Mouse (Mus musculus): ENCODE measurements at regions not wholly inside any gene's neighbourhood (a gene's known extent, or its start where the extent isn't known, plus 50 kb on each side); places are given as distances from the start of the nearest gene placed in this dataset.

DNA sequence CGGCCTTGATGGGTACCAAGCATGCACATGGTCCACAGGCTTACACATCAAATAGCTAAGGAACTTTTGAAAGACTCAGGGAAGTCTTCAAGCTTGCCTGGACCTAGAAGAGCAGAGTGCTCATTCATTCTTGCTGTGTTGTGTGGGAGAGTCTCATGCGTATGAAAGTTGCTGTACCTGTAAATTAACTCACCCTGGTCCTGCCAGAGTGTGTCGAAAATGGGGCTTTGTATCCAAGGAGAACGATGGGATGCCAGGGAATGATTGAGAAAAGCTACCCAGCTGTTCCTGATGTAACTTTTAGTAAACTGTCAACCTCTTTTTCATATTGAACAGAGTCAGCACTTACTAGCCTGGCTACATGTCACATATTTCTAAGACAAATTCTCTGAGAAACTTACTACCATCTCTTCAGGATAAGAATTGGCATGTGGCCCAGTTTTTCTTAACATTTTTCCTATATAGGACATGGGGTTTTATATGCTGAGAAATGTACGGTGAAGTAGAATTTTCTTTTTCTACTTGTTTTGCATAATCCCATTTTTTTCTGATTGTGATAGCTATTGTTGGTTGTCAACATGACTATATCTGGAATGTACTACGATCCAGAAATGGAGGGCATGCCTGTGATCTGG lies 95.0 kb upstream of the Rreb1 start:
- no peak for ATAC-seq (ENCODE audit: low FRiP score, low read depth)
- WGBS = 85% methylated on average over 6 of the region's 6 CpGs
- no peaks in the 10 kb centered on the region for H3K9me3 ChIP-seq
- no peak overlapping the region for H3K4me3 ChIP-seq
- H3K4me2 ChIP-seq (replicated peaks) = no peak overlapping the region
- H3K4me1 ChIP-seq = no peaks in the 10 kb centered on the region
- H3K36me3 ChIP-seq = no peaks in the 10 kb centered on the region
- H3K27me3 ChIP-seq (replicated peaks) = no peaks in the 10 kb centered on the region
- no peak overlapping the region for H3K9ac ChIP-seq
- no peak overlapping the region for H3K27ac ChIP-seq

- no peaks in the 10 kb centered on the region for H3K27me3 ChIP-seq (replicated peaks)
- H3K36me3 ChIP-seq = no peaks in the 10 kb centered on the region
- H3K4me1 ChIP-seq = no peaks in the 10 kb centered on the region
- H3K9ac ChIP-seq = no peak overlapping the region
- H3K4me3 ChIP-seq = no peak overlapping the region
- ATAC-seq (ENCODE audit: low FRiP score, low read depth) = no peak
- 81% methylated on average over 2 of the region's 2 CpGs for WGBS
- no peak overlapping the region for H3K4me2 ChIP-seq (replicated peaks)
- H3K9me3 ChIP-seq = no peaks in the 10 kb centered on the region
- no peak overlapping the region for H3K27ac ChIP-seq
Measured at GRCm38 (mm10) chr13:37685617-37686016, 92.6 kb upstream of the Rreb1 start.

DNA sequence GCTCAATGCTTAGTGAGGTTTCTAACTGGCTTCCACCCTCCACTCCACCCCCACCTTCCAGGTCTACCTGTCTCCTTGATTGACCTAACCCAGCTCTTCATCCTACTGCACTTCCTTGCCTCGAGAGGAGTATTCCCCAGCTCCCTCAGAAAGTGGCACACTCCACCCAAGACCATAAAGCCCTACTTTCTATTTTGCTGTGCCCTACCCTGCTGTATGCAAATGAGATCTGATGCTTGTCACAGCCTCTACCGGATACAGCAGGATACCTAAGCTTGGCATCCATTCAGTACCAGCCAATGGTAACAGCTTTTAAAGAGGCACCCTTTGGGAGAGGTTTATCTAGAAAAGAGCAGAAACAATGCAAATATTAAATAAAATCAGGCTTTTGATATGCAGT lies 92.1 kb upstream of the Rreb1 start:
- no peaks in the 10 kb centered on the region for H3K9me3 ChIP-seq
- no peak for ATAC-seq (ENCODE audit: low FRiP score, low read depth)
- no peaks in the 10 kb centered on the region for H3K36me3 ChIP-seq
- H3K27me3 ChIP-seq (replicated peaks) = no peaks in the 10 kb centered on the region
- WGBS = 75% methylated on average over 2 of the region's 2 CpGs
- no peak overlapping the region for H3K27ac ChIP-seq
- H3K4me2 ChIP-seq (replicated peaks) = no peak overlapping the region
- no peaks in the 10 kb centered on the region for H3K4me1 ChIP-seq
- no peak overlapping the region for H3K9ac ChIP-seq
- no peak overlapping the region for H3K4me3 ChIP-seq

- 86% methylated on average over 6 of the region's 6 CpGs for WGBS
- Histone ChIP-seq H3K27me3 (replicated peaks) (no peaks in the 10 kb centered on the region), H3K9me3 (no peaks in the 10 kb centered on the region), H3K9ac (no peak overlapping the region), H3K27ac (no peak overlapping the region), H3K4me3 (no peak overlapping the region), H3K4me2 (replicated peaks) (no peak overlapping the region), H3K4me1 (no peaks in the 10 kb centered on the region), H3K36me3 (no peaks in the 10 kb centered on the region)
- ATAC-seq (ENCODE audit: low FRiP score, low read depth) = no peak
Measured at GRCm38 (mm10) chr13:37689127-37689777, 88.9 kb upstream of the Rreb1 start.

- H3K4me2 ChIP-seq (replicated peaks) = no peak overlapping the region
- no peaks in the 10 kb centered on the region for H3K36me3 ChIP-seq
- no peaks in the 10 kb centered on the region for H3K4me1 ChIP-seq
- ATAC-seq (ENCODE audit: low FRiP score, low read depth) = no peak
- WGBS = 88% methylated on average over 5 of the region's 5 CpGs
- no peaks in the 10 kb centered on the region for H3K9me3 ChIP-seq
- no peak overlapping the region for H3K9ac ChIP-seq
- no peaks in the 10 kb centered on the region for H3K27me3 ChIP-seq (replicated peaks)
- no peak overlapping the region for H3K27ac ChIP-seq
- no peak overlapping the region for H3K4me3 ChIP-seq
Measured at GRCm38 (mm10) chr13:37691855-37692445, 86.2 kb upstream of the Rreb1 start.

DNA sequence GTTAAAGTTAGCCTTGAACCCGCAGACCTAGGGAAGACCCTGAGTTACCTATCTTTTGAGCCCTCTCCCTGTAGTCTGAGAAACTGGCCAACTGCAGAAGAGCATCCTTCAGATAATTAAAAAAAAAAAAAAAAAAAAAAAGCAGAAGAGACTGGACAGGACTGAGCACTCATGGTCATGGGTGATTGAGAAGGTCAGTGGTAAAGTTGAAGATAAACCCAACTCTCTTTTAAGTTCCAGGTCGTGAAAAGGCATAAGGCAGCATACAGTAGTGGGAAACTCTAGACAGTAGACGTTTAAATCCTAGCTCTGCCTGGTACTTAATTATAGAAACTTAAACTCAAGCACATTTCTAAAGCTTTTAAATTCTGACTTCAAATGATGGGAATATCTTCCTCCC lies 84.6 kb upstream of the Rreb1 start:
- H3K9me3 ChIP-seq = no peaks in the 10 kb centered on the region
- no peak for ATAC-seq (ENCODE audit: low FRiP score, low read depth)
- H3K4me3 ChIP-seq = no peak overlapping the region
- no peaks in the 10 kb centered on the region for H3K4me1 ChIP-seq
- H3K27me3 ChIP-seq (replicated peaks) = no peaks in the 10 kb centered on the region
- H3K27ac ChIP-seq = no peak overlapping the region
- no peak overlapping the region for H3K4me2 ChIP-seq (replicated peaks)
- no peaks in the 10 kb centered on the region for H3K36me3 ChIP-seq
- WGBS = 88% methylated on average over 3 of the region's 3 CpGs
- H3K9ac ChIP-seq = no peak overlapping the region

- no peaks in the 10 kb centered on the region for H3K4me1 ChIP-seq
- ATAC-seq (ENCODE audit: low FRiP score, low read depth) = no peak
- 80% methylated on average over 1 of the region's 1 CpGs for WGBS
- H3K9ac ChIP-seq = 0 out of 2 replicates have a peak overlapping the region, but pooled peaks have one; percentile 6
- H3K27ac ChIP-seq = no peak overlapping the region
- no peak overlapping the region for H3K4me3 ChIP-seq
- H3K36me3 ChIP-seq = no peaks in the 10 kb centered on the region
- H3K4me2 ChIP-seq (replicated peaks) = no peak overlapping the region
- no peaks in the 10 kb centered on the region for H3K27me3 ChIP-seq (replicated peaks)
- H3K9me3 ChIP-seq = no peaks in the 10 kb centered on the region
Measured at GRCm38 (mm10) chr13:37704475-37704874, 73.7 kb upstream of the Rreb1 start.

DNA sequence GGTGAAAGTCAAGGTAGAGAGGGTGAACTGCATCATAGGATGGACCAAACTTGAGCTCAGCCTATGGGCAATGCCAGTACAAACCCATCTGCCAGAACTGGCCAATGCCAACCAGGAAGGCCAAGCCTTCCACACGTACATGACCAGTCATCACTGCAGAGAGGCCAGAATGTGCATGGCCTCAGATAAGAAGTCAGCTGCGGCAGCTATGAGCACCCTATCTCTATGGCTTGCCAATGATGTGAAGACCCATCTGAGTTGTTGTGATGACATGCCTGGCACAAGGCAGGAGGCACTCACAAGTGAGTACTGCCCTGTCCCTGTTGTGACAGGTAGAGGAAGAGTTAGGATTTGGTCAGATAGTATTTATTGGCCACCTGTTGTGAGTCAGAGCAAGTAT lies 72.7 kb upstream of the Rreb1 start:
- Histone ChIP-seq H3K36me3 (no peaks in the 10 kb centered on the region), H3K27me3 (replicated peaks) (no peaks in the 10 kb centered on the region)
- no peak for ATAC-seq (ENCODE audit: low FRiP score, low read depth)

DNA sequence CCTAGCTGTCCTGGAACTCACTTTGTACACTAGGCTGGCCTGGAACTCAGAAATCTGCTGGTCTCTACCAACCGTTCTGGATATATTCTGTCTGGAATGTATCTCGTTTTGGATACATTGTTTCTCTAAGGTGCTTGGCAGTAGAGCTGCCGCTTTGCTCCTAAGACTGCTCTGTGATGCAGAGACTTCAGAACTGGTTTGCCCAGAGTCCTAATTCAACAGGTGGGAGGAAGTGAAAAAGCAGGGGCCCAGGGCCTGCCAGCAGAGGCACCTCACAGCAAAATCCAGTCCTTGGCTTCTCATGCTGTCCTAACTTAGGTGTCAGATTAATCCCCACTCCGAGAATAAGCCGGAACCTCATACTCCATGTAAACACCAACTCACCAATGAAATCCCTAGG lies 67.3 kb upstream of the Rreb1 start:
- H3K27ac ChIP-seq = no peak overlapping the region
- no peaks in the 10 kb centered on the region for H3K36me3 ChIP-seq
- WGBS = 91% methylated on average over 5 of the region's 5 CpGs
- no peaks in the 10 kb centered on the region for H3K9me3 ChIP-seq
- no peak overlapping the region for H3K4me2 ChIP-seq (replicated peaks)
- H3K4me3 ChIP-seq = no peak overlapping the region
- no peaks in the 10 kb centered on the region for H3K27me3 ChIP-seq (replicated peaks)
- no peak for ATAC-seq (ENCODE audit: low FRiP score, low read depth)
- H3K4me1 ChIP-seq = no peaks in the 10 kb centered on the region
- no peak overlapping the region for H3K9ac ChIP-seq

More for the DNA sequence above, 72.7 kb upstream of the Rreb1 start:
- Histone ChIP-seq H3K4me3 (no peak overlapping the region), H3K9me3 (no peaks in the 10 kb centered on the region), H3K9ac (no peak overlapping the region), H3K4me2 (replicated peaks) (no peak overlapping the region), H3K4me1 (no peaks in the 10 kb centered on the region), H3K27ac (no peak overlapping the region)
- WGBS = 88% methylated on average over 2 of the region's 2 CpGs

DNA sequence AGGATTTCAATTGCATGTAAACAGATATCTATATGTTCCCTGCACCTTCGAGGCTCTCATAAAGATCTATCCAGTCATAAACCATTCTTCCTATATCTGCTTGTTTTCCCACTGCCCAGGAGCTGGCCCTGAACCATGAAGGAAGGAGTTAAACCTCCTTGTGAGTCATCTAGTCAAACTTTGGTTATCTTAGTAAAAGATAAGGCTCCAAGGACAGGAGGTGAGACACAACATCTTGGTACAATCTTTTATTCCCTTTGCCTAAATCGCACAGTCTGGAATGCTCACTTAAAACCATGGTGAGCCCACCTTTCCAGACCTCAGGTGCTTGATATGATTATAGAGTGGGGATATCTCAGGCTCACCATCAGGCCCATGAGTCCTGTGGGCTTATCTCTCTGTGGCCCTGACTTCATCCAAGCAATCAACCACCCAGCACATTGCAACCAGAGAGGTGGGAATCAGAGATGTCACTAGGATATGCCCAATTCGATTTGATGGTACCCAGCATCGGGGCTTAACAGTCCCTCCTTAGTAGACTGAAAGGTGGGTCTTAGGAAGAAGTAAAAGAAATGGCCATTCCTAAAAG lies 65.2 kb upstream of the Rreb1 start:
- no peak overlapping the region for H3K9ac ChIP-seq
- H3K4me1 ChIP-seq = no peaks in the 10 kb centered on the region
- no peak overlapping the region for H3K27ac ChIP-seq
- no peak overlapping the region for H3K4me3 ChIP-seq
- H3K36me3 ChIP-seq = no peaks in the 10 kb centered on the region
- ATAC-seq (ENCODE audit: low FRiP score, low read depth) = no peak
- no peak overlapping the region for H3K4me2 ChIP-seq (replicated peaks)
- WGBS = 89% methylated on average over 4 of the region's 4 CpGs
- H3K27me3 ChIP-seq (replicated peaks) = no peaks in the 10 kb centered on the region
- no peaks in the 10 kb centered on the region for H3K9me3 ChIP-seq

DNA sequence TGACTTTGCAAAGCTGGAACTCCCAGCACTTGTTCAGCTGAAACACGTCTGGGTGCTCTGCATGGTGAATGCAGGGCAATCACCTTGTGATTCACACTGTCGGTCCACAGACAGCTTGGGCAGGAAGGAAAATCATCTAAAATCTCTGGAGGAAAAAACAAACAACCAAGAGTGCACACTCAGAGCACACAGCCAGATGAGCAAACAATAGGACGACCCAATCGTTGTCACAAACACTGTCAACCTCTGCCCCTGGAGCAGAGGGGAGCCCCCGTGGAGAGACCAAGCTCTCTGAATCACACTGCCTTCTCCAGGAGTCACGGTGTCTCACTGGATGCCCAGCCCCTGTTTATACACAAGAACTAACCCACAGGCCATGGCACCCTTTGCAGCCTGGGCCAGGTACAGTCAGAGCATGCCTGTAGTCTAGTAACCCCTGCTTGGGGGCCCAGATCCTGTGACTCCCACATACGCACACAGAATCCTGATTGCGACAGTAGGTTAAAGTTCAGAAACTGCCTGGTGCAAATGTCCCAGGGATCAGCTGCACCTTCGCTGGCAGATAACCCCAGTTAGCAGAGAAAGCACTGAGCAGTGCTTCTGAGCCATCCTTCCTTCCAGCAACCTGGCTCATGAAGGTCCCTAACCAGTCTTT lies 63.0 kb upstream of the Rreb1 start:
- ATAC-seq (ENCODE audit: low FRiP score, low read depth) = no peak
- H3K4me1 ChIP-seq = no peaks in the 10 kb centered on the region
- no peak overlapping the region for H3K9ac ChIP-seq
- no peak overlapping the region for H3K27ac ChIP-seq
- no peaks in the 10 kb centered on the region for H3K36me3 ChIP-seq
- H3K4me3 ChIP-seq = no peak overlapping the region
- WGBS = 56% methylated on average over 9 of the region's 9 CpGs
- H3K4me2 ChIP-seq (replicated peaks) = no peak overlapping the region
- no peaks in the 10 kb centered on the region for H3K9me3 ChIP-seq
- H3K27me3 ChIP-seq (replicated peaks) = no peaks in the 10 kb centered on the region

All from neural tube, embryonic 12.5 days (tissue).